In the genomic region with DNA sequence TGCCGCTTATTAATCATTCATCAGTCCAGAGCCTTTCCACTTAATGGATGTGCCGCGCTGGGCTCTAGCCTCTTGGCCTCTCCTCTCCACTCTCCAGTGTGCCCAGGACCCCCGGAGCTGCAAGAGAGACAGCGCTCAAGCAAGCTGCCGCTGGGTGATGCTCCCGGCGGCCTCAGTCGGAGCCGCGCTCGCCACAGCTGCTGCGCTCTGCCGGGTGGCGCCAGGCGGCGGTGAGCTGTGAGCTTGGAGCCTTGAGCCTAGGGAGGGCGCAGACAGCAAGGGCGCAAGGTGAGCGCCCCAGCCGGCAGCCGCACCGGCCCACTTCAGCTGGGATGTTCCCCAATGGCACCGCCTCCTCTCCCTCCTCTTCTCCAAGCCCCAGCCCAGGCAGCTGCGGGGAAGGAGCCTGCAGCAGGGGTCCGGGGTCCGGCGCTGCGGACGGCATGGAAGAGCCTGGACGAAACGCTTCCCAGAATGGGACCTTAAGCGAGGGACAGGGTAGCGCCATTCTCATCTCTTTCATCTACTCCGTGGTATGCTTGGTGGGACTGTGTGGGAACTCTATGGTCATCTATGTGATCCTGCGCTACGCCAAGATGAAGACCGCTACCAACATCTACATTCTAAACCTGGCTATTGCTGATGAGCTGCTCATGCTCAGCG, we compare ENCODE assay signal across 9 mouse cellular contexts. TPM values are rescaled to one million over a fixed set of nuclear protein-coding genes. Genes with fewer than 3 reads are reported as not detected.
DNase-seq lines count a peak whose midpoint lies in the region; TF ChIP-seq lines count a peak whose summit lies in the region.
"Had no signal": no experiment of that assay in that cellular context is flagged by ENCODE, and none has a peak within 500 bp of the region (broad histone marks: within the 10 kb centered on the region; RNA-seq: fewer than 3 reads in every experiment).

No protein-coding gene starts in this region.

- no peaks in the 10 kb centered on the region for H3K36me3 ChIP-seq in small intestine, adult 2 months (ENCODE audit: control insufficient read depth, insufficient read depth, low read length)

- H3K27ac ChIP-seq in cerebellum, adult 2 months (ENCODE audit: insufficient read depth, low read length), result no peak overlapping the region
- no peak overlapping the region for H3K27ac ChIP-seq in small intestine, adult 2 months (ENCODE audit: insufficient read depth, low read depth, low read length)

- H3K4me1 ChIP-seq in cerebellum, adult 2 months (ENCODE audit: control insufficient read depth, insufficient read depth, low read length), result peaks cover 11% of the 10 kb centered on the region; the same call in 1 of the 2 replicates
- peaks cover 10% of the 10 kb centered on the region for H3K4me1 ChIP-seq in small intestine, adult 2 months (ENCODE audit: control insufficient read depth, insufficient read depth, insufficient read length, low read length)

- no peak overlapping the region for H3K4me3 ChIP-seq in cerebellum, adult 2 months (replicated peaks; ENCODE audit: insufficient read depth, low read depth, low read length)
- peak overlapping the region; percentile 50 for H3K4me3 ChIP-seq in small intestine, adult 2 months (ENCODE audit: low read depth, low read length)

- WGBS in cerebellum, adult 2 months, result 1% methylated on average over 39 of the region's 39 CpGs
- WGBS in small intestine, adult 2 months, result 2% methylated on average over 38 of the region's 39 CpGs

- no peaks in the 10 kb centered on the region; the same call in 1 of the 2 replicates for H3K27me3 ChIP-seq in cerebellum, adult 2 months (ENCODE audit: control insufficient read depth, insufficient read depth, low read length)
- H3K27me3 ChIP-seq in small intestine, adult 2 months (ENCODE audit: control insufficient read depth, insufficient read depth, low read length), result peaks cover 10% of the 10 kb centered on the region

- no peak for TF ChIP-seq CTCF in cerebellum, adult 2 months (IDR thresholded peaks at IDR 0.05; ENCODE audit: borderline replicate concordance, insufficient read depth, low read depth, low read length)
- TF ChIP-seq CTCF in small intestine, adult 2 months (IDR thresholded peaks at IDR 0.05; ENCODE audit: extremely low read depth, insufficient read length, insufficient replicate concordance, low read depth, low read length), result no peak

- DNase-seq in cerebellum, postnatal 25 days, result peak; percentile 5 to 8
- no peak for DNase-seq in cerebellum, adult 2 months
- DNase-seq in R1 (ENCODE audit: low read depth, low spot score), result peak; percentile 46
- peak; percentile 30 to 35 for DNase-seq in frontal cortex, postnatal 14 days (ENCODE audit: low spot score in 2 of 2)
- DNase-seq in layer of hippocampus, adult 18-20 months (ENCODE audit: low spot score in 2 of 2), result peak; percentile 41 to 45
- DNase-seq in lung, postnatal 10 days, result peak; percentile 6
- DNase-seq in testis, postnatal 14 days (ENCODE audit: low spot score), result no peak

- no peak for TF ChIP-seq POLR2A in cerebellum, adult 2 months (IDR thresholded peaks at IDR 0.05; ENCODE audit: borderline replicate concordance, insufficient read depth, low read length)
- no peak for TF ChIP-seq POLR2A in small intestine, adult 2 months (IDR thresholded peaks at IDR 0.05; ENCODE audit: low read depth, low read length)

RNA-seq across cellular contexts. Expression of a gene that starts 0.8 kb away (rescaled TPM):
- polyA plus RNA-seq in cerebellum, adult 2 months (2012; rRNA removed), result 4.7 and 5.5 TPM in 2 replicates
- total RNA-seq in layer of hippocampus, adult 18-20 months (2021), result 10 to 100 TPM; 20.2 to 31.5 TPM
- 2.3 and 5.4 TPM in 2 replicates for polyA plus RNA-seq in small intestine, adult 2 months (2012; rRNA removed)
- polyA plus RNA-seq: C2C12 had no signal

RNA-seq across cellular contexts. Expression of a gene that starts 56.7 kb away (rescaled TPM):
- 2.5 and 2.8 TPM in 2 replicates for polyA plus RNA-seq in cerebellum, adult 2 months (2012; rRNA removed)
- 1 to 10 TPM; 2.0 to 3.5 TPM for total RNA-seq in layer of hippocampus, adult 18-20 months (2021)
- 0.99 and 1.3 TPM in 2 replicates for polyA plus RNA-seq in small intestine, adult 2 months (2012; rRNA removed)
- polyA plus RNA-seq: C2C12 had no signal

Comparison
In these comparisons a context has a peak if more than half of its experiments do, and no peak if none do; other contexts are left out.
1. DNase-seq: peak in cerebellum, postnatal 25 days (2 of 2), R1 (single experiment), frontal cortex, postnatal 14 days (2 of 2), layer of hippocampus, adult 18-20 months (2 of 2) and lung, postnatal 10 days (single experiment); none in cerebellum, adult 2 months (0 of 2) and testis, postnatal 14 days (single experiment).